Comparison of ENCODE assay signal across 10 mouse cellular contexts in genomic region chr11:76477095-76477525, GRCm38 (mm10).
A peak's percentile ranks its signal among the peaks of the same experiment; 100 is the strongest.
DNase-seq lines count a peak whose midpoint lies in the region; ATAC-seq and TF ChIP-seq lines count a peak whose summit lies in the region.
"Had no signal": no experiment of that assay in that cellular context is flagged by ENCODE, and none has a peak within 500 bp of the region (broad histone marks: within the 10 kb centered on the region; RNA-seq: fewer than 3 reads in every experiment).

No protein-coding gene starts in this region.

- H3K27ac ChIP-seq in ES-Bruce4 (ENCODE audit: insufficient read depth, low read length), result peak overlapping the region; percentile 74
- H3K27ac ChIP-seq in hindbrain, embryonic 13.5 days, result peak overlapping the region; percentile 79
- 0 out of 2 replicates have a peak overlapping the region, but pooled peaks have one; percentile 38 for H3K27ac ChIP-seq in limb, embryonic 11.5 days (replicated peaks; ENCODE audit: low read depth, low read length)

- no peak for TF ChIP-seq POLR2A in ES-Bruce4 (IDR thresholded peaks at IDR 0.05; ENCODE audit: insufficient read depth, low read length)

- H3K27me3 ChIP-seq in ES-Bruce4 (ENCODE audit: control insufficient read depth, insufficient read depth, low read length, poor library complexity, severe bottlenecking), result no peaks in the 10 kb centered on the region
- no peaks in the 10 kb centered on the region for H3K27me3 ChIP-seq in hindbrain, embryonic 13.5 days
- H3K27me3 ChIP-seq in limb, embryonic 11.5 days (ENCODE audit: control insufficient read depth, insufficient read depth, low read length), result no peaks in the 10 kb centered on the region

- H3K4me1 ChIP-seq in ES-Bruce4 (ENCODE audit: control insufficient read depth, insufficient read depth, low read length), result peaks cover 7% of the 10 kb centered on the region
- peaks cover 44% of the 10 kb centered on the region for H3K4me1 ChIP-seq in hindbrain, embryonic 13.5 days (replicated peaks)
- H3K4me1 ChIP-seq in limb, embryonic 11.5 days (ENCODE audit: control insufficient read depth, insufficient read depth, low read length), result peaks cover 24% of the 10 kb centered on the region

- H3K9me3 ChIP-seq in ES-Bruce4 (replicated peaks; ENCODE audit: control insufficient read depth, insufficient read depth, low read length, poor library complexity, severe bottlenecking), result no peaks in the 10 kb centered on the region
- H3K9me3 ChIP-seq in hindbrain, embryonic 13.5 days, result no peaks in the 10 kb centered on the region
- H3K9me3 ChIP-seq in limb, embryonic 11.5 days (ENCODE audit: control insufficient read depth, low read length), result no peaks in the 10 kb centered on the region
- H3K9me3 ChIP-seq: megakaryocyte, embryonic 14.5 days had no signal

- intact Hi-C loops in left cerebral cortex, postnatal 4 days (cut with DNase I), result no loop called here

- no peak overlapping the region for H3K4me3 ChIP-seq in ES-Bruce4 (ENCODE audit: low read depth, low read length)
- no peak overlapping the region for H3K4me3 ChIP-seq in hindbrain, embryonic 13.5 days
- no peak overlapping the region for H3K4me3 ChIP-seq in limb, embryonic 11.5 days (ENCODE audit: low read depth, low read length)
- H3K4me3 ChIP-seq: megakaryocyte, embryonic 14.5 days had no signal

- peak; percentile 72 for DNase-seq in 3T3-L1 (ENCODE audit: low read depth, low spot score)
- peak; percentile 54 for DNase-seq in limb, embryonic 11.5 days (ENCODE audit: low spot score)
- no peak for DNase-seq in cerebellum, adult 9-11 months
- DNase-seq in right cerebral cortex, postnatal 25 days, result no peak
- DNase-seq in cerebellum, postnatal 4 days (ENCODE audit: low spot score in 2 of 2), result no peak
- no peak for DNase-seq in left cerebral cortex, postnatal 4 days
- DNase-seq: thymus, postnatal 14 days had no signal

- no peak overlapping the region for H3K4me2 ChIP-seq in hindbrain, embryonic 13.5 days
- H3K4me2 ChIP-seq in limb, embryonic 11.5 days (ENCODE audit: low read depth, severe bottlenecking), result no peak overlapping the region

- WGBS in hindbrain, embryonic 13.5 days, result 22% methylated on average over 5 of the region's 5 CpGs
- WGBS in limb, embryonic 11.5 days, result 17% methylated on average over 5 of the region's 5 CpGs

- ATAC-seq in hindbrain, embryonic 13.5 days (ENCODE audit: low FRiP score), result no peak
- no peak for ATAC-seq in limb, embryonic 11.5 days (ENCODE audit: insufficient number of reproducible peaks, low FRiP score, low TSS enrichment, low read depth)

- H3K9ac ChIP-seq in ES-Bruce4 (ENCODE audit: low read depth, poor library complexity, severe bottlenecking), result no peak overlapping the region
- H3K9ac ChIP-seq in hindbrain, embryonic 13.5 days, result no peak overlapping the region
- H3K9ac ChIP-seq in limb, embryonic 11.5 days (ENCODE audit: low read length), result no peak overlapping the region

- H3K36me3 ChIP-seq in ES-Bruce4 (ENCODE audit: control insufficient read depth, insufficient read depth, low read length, poor library complexity, severe bottlenecking), result no peaks in the 10 kb centered on the region
- H3K36me3 ChIP-seq in hindbrain, embryonic 13.5 days, result peaks cover 36% of the 10 kb centered on the region
- H3K36me3 ChIP-seq in limb, embryonic 11.5 days (ENCODE audit: control insufficient read depth, insufficient read depth, low read length), result peaks cover 6% of the 10 kb centered on the region; the same call in 1 of the 2 replicates

- no peak for TF ChIP-seq CTCF in ES-Bruce4 (IDR thresholded peaks at IDR 0.05; ENCODE audit: low read depth, low read length)

- TF ChIP-seq EP300 in ES-Bruce4 (IDR thresholded peaks at IDR 0.05; ENCODE audit: insufficient read depth, low read depth, low read length), result peak; percentile 73

Comparison
In these comparisons a context has a peak if more than half of its experiments do, and no peak if none do; other contexts are left out.
1. DNase-seq: peak in 3T3-L1 (single experiment) and limb, embryonic 11.5 days (single experiment); none in cerebellum, adult 9-11 months (single experiment), right cerebral cortex, postnatal 25 days (single experiment), cerebellum, postnatal 4 days (0 of 2) and left cerebral cortex, postnatal 4 days (single experiment).
2. Peak in every context shown above with its lines, with median percentiles within 50 percentile points of each other: H3K27ac ChIP-seq.